Mouse (Mus musculus) spleen, postnatal 36 days (tissue): ENCODE data around the gene Ubtd1.

ENCODE experiments used
- DNase-seq, 2 experiments: peaks; one replicate each; pipeline ENCODE4 v3.0.0; 2022; ENCODE audit warnings: low spot score in 2 of 2, mixed read lengths in 1 of 2

Gene Ubtd1

DNA sequence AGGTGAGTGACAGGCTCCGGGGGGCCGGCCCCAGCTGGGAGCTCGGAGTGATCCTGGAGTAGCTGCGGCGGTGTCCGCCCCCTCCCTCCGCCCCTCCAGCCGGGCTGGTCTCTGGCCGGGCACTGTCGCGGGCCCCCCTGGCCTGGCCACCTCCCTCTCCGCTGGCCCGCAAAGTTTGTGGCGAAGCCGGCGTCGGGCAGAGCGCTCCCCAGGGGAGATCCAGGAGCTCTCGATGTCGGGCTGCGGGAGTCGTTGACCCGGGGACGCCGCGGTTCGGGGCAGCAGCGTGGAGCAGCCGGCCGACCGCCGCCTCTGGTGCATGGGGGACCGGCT is at the start of gene Ubtd1:
Gene Ubtd1 (plus strand): TSS at position 169 of the 333 bp plus-strand sequence.
- no peak for DNase-seq

DNA sequence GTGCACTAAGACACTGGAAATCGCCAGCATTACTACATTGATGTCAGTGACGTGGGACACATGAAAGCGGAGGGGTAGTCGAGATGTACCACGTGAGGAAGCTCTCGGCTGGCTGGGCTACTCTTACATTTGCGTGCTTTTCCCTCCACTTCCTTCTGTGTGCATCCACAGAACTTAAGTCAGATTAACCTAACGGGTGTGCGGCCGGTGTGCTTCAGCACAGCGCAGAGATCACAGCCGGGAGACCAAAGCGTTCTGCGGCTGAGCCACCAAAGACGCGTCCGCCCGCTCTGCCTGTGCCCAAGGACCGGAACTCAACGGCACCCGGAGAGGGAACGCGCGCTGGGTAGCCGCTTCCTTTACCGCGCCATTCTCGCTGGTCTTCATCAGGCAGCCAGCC is 48.9 kb upstream of the Ubtd1 start:
- peak in 1 of 2 experiments; percentile 32 for DNase-seq

DNA sequence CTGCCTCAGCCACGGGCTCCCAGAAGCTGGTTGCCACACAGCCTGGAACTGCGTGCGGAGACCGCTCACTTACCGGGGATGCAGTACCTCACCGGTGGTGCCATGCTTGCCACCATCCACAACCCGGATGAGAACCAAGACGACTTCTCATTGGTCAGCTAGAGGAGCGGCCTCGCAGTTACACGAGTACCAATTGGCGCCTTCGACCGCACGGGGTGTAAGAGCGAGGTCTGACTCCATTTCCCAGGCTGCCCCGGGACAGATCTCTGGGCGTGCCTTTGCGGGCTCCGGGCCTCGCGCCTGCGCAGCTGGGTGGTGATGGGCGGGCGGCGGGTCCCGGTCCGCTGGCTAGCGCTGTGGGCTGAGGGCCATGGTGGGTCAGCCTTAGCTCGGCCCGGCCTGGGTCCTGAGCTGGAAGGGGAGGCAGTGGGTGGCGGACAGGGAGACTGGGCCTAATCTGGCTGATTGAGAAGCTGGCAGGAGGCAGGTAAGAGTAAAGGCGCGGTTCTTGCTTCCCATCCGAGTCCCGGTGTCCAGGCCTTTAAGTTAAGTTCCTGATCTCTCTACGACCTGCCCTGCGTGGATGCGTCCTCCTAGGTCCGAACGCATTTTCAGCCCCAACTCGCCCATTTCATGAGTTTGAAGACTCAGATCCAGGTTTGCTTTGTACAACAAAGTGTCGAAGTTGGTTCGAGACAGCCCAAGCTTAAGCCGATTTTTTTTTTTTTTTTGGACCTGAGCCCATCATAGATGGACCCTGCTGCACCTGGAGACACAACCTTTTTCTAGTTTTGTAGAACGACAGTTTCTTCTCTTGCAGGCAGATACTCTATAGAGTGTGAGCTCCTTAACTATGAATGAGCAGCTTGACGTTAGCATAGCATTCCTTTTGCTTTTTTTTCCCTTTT is 48.1 kb upstream of the Ubtd1 start, which contains the start of the genes Exosc1 and Zdhhc16:
Gene Exosc1 (minus strand): TSS at position 245 of the 908 bp plus-strand sequence.
Gene Zdhhc16 (plus strand): TSS at position 302 of the 908 bp plus-strand sequence.
- peak; percentile 98 to 99 for DNase-seq

DNA sequence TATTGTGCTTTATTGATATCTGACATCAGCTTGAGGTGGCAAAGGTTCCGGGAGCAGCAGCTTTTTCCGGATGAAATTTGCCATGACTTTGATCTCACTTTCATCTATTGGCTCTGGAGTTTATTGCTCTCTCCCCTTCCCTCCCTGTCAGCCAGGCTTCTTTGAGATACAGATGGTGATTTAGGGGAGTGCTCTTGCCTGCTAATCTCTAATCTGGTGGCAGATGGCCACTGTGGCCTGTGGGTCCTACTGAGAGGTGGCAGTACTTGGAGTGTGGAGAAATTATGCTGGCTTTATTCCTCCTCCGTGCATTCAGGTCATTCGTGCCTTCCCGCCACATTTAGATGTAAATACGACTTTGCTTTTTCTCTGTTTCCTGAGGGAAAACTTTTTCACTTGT is 47.4 kb upstream of the Ubtd1 start:
- no peak for DNase-seq

DNA sequence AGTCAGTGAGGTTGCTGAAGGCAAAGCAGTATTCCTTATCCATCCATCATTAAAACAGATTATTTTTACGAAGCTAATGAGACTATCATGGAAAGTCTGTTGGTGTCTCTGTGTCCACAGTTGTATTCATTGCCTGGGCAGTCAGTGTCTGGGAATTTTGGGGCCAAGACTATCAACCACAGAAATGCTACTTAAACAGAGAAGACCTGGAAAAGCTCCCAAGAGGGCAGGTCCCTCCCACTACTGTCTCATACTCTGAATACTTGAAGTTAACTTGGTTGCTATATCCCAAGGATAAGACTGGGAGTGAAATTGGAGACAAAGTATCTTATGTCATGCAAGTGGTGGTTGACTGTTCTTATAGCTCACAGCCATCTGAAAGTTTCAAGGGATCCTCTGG is 45.6 kb upstream of the Ubtd1 start:
- no peak for DNase-seq

DNA sequence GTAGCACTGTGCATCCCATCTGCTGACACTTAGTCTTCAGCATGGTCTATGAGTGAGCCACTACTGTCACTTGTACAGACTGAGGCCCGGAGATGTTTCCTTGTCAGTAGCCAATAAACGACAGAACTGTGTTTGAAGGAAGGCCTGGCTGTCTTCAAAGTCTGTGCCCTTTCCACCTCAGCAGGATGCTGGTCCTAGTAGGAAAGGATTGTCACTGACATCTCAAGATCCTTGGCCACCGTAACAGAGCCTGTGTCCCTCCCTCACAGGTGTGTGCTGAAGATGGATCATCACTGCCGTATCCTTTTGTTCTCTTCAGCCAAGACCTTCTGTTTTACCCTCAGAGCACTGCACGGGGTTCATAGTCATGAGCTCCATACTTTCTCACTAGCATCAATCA is 43.0 kb upstream of the Ubtd1 start:
- no peak for DNase-seq

DNA sequence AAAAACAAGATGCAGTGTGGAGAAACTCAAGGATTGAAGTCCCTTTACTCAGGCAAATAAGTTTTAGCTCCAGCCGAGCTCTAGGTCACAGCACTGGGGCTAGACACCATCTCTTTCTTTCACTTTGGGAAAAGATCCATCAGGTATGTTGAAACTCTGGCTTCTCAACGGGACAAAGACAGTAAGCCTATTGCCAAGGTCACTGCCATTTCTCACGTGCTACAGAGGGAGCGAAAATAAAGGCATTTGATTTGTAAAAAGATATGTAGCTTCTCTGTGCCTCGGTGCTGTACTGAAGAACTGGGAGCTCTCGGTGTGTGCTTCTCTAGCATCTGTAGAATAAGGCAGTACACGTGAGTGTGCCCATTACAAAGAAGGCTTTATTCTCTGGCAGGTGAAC is 37.7 kb upstream of the Ubtd1 start:
- DNase-seq: no peak

DNA sequence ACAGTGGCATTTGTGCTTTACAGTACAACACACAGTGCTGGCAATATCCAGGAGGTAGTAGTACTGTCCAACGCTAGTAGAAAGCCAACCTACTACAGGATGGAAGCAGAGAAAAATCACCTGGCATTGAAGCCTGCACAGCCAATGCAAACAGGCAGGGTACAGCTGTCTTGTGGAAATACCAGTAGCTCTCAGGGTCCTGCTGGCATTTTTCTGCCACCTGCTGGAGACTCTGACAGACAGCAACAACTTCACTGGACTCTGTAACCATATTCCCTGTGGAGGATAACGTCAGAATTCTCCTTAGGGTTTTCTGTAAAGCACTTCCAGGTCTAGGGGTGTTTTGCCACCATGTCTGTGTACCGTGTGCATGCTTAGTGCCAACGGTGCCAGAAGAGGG is 29.3 kb upstream of the Ubtd1 start:
- no peak for DNase-seq

DNA sequence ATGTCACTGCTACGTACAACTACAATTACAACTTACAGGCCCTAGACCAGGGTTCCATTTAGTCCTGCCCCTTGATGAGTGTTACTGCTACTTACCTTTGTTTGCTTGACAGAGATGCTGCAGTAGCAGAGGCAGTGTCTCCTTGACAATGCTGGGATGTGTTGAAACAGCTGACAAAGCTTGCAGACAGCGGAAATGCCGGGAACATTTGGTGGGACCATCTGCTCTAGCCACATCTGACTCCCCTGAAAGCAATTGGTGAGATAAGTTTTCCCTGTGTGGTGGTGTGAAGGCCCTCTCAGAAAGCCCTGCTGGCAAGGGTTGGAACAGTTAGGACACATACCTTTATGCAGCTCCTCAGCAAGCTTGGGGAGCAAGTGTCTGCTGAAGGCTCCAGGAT is 28.0 kb upstream of the Ubtd1 start:
- no peak for DNase-seq

DNA sequence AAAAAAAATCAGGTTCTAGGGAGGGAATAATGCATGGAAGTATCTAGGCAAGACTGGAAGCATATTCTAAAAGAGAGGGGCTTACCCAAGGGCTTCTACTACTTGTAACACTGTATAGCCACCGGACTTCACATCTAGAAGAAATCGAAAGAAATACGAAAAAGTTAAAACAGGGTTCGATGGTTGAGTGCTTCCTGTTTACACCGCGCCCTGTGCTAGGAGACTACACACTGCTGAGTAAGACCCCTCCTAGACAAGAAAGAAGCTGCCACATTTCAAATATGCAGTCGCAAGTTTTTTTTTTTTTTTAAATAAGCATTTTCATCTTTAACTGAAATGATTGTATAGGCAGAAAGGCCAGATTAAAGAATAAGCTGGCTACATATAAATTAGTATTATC is 11.9 kb upstream of the Ubtd1 start:
- DNase-seq: no peak

DNA sequence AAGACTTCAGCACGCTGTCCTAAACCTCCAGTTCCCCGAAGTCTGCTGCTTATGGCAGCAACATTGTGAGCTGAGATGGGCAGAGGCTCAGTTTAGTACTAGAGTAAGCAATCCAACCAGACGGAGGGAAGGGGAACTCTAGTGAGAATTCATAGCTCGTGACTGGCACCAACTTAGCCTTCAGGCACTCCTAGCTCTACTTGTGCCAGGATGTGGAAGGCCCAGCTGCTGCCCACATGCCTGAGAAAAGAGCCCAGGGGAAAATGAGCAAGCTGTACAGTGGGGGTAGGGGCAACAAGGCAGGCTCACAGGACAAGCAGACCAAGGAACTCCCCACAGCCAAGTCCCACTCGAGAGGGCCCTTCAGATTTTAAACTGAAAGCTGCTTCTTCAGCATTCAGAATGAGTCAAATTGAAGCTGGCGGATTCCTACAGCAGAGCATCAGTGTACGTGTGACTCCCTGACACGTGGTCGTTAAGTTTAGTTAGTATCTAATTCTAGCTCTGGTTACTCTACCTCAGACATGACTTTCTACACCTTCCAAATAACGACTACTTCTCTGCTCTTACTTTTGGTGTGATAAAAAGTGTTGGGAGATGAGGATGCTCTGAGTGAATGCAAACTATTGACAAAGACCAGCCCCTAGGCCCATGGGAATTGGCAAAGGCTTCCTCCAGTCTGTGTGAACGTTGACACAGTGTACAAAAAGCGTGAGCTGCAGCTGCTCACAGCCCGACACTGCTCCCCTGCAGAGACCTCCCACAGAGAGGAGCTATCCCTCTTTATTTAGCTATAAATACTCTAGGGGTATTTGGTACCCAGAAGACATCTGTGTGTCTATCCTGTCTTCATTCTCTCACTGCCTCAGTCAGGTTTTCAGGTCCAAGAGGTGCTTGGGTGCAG is 7.4 kb upstream of the Ubtd1 start:
- no peak for DNase-seq

DNA sequence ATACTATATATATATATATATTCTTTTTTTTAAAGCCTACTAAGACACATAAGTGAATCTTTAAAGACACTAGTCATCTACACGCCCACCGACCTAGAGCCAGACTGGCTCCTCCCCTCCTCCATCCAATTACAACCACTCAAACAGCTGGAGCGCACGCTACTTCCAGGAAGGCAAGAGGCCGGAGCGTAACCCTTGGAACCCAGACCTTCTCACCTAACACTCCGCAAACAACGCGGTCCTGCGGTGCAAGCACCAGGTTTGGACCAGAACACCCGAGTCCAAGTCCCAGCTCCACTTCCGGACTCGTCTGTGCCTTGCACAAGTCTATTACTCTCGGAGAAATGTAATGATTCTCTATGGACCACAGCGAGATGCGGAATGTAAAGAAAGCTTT is 1.1 kb upstream of the Ubtd1 start:
- no peak for DNase-seq

DNA sequence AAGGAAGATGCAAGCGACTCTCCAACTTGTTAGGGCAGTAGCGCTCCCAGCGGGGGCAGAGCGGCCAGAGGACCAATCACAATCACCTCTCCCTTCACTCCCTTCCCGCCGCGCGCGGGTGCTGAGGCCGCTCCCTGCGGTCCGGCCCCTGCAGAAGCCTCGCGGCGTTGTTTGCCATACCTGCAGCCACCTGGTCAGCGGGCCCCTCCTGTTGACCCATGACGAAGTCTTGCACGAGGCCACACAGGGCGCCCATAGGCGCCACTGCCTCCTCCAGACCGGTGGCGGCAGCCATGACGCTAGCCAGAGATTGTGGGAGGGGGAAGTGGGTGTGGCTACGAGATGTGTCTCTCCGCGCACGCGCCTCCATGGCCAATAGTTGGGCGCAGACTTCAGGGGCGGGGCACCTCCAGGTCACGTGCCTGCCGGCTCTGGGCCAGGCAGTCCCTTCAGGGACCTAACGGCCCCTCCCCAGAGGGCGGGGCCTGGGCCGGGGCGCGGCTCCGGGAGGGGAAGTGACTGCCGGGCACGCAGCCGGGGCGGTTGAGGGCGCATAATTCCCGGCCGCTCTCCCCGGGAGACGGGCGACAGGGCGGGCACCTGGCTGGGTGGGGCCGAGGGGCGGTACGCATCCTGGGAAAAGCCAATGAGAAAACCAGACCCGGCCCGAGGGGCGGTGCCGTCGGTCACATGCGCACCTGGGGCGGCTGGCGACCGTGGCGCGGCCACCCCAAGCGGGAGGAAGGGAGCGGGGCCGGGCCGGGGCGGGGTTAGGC is 556 bp upstream of the Ubtd1 start, which contains the start of gene Mms19:
Gene Mms19 (minus strand): TSS at position 339 of the 776 bp plus-strand sequence.
- DNase-seq: peak; percentile 99

DNA sequence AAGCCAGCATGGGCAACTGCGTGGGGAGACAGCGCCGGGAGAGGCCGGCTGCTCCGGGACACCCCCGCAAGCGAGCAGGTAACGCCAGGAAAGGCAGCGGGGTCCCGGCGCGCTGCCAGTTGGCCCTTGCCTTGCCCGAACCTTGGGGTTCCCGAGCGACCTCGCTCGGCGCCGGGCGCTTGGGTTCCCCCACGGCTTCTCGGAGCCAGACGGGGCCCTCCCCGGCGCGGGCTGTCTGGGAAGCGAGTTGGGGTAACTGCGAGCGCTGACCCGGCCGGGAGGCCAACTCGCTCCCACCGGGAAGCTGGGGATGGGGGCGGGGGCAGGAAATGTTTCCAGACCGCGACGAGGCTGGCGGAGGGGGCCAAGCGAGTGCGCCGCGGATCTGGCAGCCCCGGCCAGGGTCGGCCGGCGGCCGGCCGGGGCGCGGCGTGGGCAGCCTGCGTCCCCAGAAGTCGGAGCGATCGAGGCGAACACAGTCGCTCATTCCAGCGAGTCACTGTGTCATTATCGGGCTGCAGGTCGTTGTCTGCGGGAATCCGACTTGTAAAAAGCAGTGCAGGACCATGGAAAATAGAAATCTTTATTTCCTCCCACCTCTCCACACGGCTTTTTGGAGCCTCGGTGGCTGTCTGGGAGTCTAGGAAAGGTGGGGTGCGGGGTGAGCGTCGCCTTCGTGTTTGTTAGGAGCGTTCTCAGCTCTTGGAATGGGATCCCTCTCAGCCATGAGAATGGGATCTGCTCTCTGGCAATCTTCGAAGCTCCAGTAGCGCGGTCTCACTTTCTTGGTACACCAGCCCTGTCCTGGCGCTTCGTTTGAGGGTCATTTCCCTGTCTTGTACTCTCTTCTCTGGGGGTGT is 598 bp downstream of the Ubtd1 start:
- DNase-seq: peak in 1 of 2 experiments; percentile 10

DNA sequence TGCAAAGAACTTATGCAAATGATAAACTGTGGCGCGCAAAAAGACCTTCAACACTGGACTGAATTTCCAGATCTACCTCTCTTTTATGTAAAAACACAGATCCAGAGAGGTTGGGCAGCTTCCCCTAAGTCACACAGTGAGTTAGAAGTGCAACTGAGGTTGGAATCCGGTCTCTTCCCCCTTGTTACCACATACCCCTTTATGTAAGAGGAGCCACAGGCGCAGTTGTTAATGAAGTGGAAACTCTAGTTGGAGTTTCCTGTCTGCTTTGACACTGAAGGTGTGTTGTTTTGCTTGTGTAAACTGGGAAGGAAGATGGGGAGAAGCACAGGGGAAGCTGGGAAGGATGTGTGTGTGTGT is 1.2 kb downstream of the Ubtd1 start:
- DNase-seq: peak in 1 of 2 experiments; percentile 13

DNA sequence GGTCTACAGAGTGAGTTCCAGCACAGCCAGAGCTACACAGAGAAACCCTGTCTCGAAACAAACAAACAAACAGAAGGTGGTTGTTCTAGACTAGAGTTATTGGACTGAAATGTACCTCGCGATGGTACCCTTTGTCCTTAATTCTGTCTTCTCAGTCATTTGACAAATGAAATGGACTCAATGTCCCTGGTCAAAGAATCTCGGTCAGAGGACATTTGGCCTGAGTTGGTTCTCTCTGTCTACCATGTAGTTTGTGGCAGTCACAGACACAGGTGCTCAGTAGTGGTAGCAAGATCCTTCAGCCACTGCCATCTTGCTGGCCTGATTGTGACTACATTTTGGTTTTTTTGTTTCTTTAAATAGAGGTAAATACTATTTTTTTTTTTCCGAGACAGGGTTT is 4.4 kb downstream of the Ubtd1 start:
- no peak for DNase-seq

DNA sequence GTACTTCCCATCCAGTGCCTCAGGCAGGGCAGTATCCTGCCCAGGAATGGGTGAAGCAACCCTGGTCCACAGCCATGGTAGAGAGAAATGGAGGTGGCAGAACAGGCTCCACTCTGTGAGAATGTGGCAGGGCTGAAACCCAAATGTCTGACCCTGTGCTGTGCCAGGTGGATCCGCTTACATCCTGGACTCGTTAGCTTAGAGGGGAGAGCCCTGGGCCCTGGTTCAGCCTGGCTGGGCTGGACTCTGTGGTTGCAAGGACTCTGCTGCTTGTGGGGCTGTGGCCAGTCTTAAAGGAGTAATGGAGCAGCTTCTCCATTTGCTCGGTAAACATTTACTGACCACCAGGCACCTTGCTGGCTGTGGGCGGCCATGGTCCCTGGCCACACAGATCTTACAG is 5.6 kb downstream of the Ubtd1 start:
- DNase-seq: no peak

DNA sequence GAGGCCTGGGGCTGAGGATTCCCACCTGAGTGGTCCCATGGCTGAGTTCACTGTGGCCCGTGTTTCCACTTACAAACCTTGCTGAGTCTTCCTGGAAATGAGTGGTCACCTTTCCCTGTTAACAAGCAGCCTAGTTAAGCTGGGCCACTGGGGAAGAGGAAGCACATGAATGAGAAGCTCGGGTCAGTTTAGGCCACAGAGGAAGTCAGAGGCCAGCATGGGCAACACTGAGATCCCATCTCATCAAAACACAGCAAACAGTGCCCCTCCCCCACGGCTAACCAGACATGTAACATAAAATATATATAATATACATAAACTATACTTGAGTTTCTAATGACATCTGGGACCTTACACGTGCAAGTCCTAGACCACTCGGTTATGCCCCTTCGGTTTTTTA is 8.2 kb downstream of the Ubtd1 start:
- peak in 1 of 2 experiments; percentile 15 for DNase-seq

DNA sequence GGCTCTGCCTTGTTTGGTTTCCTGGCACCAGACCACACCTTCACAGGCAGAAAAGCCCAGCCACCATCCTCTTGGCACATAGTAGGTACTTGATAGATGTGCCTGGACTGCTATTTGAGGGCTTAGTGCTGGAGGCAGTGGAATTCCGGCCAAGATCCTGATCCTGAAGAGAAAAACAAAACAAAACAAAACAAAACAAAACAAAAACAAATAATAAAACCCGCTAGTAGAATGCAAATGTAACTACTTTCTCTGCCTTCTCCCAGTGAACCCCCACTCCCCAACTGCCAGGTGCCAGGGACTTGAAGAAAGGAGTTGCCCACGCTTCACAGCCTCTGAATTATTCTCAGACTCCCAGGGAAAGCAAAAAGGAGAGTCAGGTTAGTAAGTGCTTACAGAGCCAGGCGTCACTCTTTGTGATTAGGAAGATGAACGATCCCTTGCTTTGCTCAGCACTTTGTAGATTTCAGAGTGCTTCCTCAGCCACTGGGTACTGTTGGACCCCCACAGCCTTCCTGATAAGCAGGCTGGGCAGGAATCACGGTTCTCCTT is 10.4 kb downstream of the Ubtd1 start:
- DNase-seq: no peak

DNA sequence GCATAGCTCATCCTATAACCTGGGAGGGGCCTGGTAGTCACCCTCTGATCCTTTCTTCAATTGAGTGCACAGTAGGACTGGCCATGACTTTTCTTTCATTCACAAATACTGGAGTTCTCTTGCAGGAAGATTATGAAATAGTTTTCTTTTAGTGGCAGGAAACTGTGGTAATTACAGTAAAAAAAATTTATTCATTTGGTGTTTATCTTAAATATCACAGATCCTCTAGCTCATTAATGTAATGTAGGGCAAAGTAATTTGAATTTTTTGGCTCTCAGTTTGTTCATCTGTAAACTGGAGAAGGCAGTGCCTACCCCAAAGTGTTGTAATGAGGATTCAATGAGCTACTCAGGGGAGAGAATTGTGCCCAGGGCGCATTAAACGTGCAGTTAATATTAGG is 11.4 kb downstream of the Ubtd1 start:
- no peak for DNase-seq

DNA sequence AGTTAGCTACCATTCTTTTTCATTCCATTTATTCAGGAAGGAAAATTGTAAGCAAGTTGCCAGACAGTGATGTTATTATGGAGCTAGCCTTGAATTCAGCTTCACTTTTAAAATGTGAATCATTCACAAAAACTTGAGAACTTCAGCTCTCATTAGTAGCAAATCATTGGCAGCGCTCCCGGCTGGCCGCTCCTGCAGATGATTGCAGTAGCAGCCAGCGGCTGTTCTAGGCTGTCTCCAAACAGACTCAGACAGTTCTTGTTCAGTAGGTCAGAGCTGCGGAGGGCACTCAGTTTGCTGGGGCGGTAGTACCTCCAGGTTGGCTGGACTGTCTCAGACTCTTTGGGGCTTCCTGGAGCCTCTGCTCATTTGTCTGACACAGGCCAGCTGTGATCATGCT is 11.9 kb downstream of the Ubtd1 start:
- no peak for DNase-seq
